Mouse (Mus musculus) G1E (cell line): ENCODE data around the gene Eif4b.

Experiments
- CTCF ChIP-seq: IDR thresholded peaks from 2 replicates; pipeline ENCODE4 v1.5.1; 2012; ENCODE audit warnings: low read depth, low read length, inconsistent platforms, mixed read lengths
- GATA2 ChIP-seq: IDR thresholded peaks from 2 replicates; pipeline ENCODE4 v1.6.1; 2012; ENCODE audit warnings: low read depth, low read length, inconsistent platforms, borderline replicate concordance
- POLR2AphosphoS5 ChIP-seq: IDR thresholded peaks from 2 replicates; pipeline ENCODE4 v1.6.1; 2012; ENCODE audit warnings: low read depth, low read length, inconsistent platforms; ENCODE audit not compliant: insufficient replicate concordance
- TAL1 ChIP-seq: conservative IDR thresholded peaks from 2 replicates; pipeline ENCODE4 v1.6.1; 2012; ENCODE audit warnings: low read depth, low read length, inconsistent platforms, mixed read lengths

DNA sequence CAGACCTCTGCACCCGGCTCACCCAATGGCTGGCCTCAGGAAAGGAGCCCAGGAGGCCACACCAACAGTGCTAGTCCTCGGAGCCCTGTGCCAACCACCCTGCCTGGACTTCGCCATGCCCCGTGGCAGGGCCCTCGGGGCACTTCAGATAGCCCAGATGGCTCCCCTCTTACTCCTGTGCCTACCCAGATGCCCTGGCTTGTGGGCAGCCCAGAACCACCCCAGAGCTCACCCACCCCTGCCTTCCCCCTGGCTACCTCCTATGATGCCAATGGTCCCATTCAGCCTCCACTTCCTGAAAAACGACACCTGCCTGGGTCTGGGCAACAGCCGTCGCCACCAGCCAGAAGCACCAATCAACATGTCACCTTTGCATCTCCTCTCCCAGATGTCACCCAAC lies 39.3 kb downstream of the Eif4b start:
- TF ChIP-seq CTCF: no peak
- TF ChIP-seq GATA2: no peak
- no peak for TF ChIP-seq POLR2AphosphoS5
- TF ChIP-seq TAL1: no peak
